Mouse (Mus musculus): ENCODE measurements at regions not wholly inside any gene's neighbourhood (a gene's known extent, or its start where the extent isn't known, plus 50 kb on each side); places are given as distances from the start of the nearest gene placed in this dataset.

GRCm38 (mm10) chr1:136723839-136724443, 99.2 kb downstream of the Zfp281 start:
- TF ChIP-seq CTCF (IDR thresholded peaks at IDR 0.05; ENCODE audit: control insufficient read depth, insufficient read depth, insufficient read length) (no peak), MAX (IDR thresholded peaks at IDR 0.05) (no peak), MYOD1 (IDR thresholded peaks at IDR 0.05; ENCODE audit: control insufficient read depth, insufficient read length, low read depth) (no peak), CEBPB (IDR thresholded peaks at IDR 0.05; ENCODE audit: low read depth) (no peak), USF1 (IDR thresholded peaks at IDR 0.05; ENCODE audit: low read depth) (no peak)

All from C2C12 (cell line).